Mouse (Mus musculus) stomach, embryonic 14.5 days (tissue): ENCODE data around the gene Acadvl. TPM values are rescaled to one million over a fixed set of nuclear protein-coding genes. Genes with fewer than 3 reads are reported as not detected.

ENCODE experiments used
- ATAC-seq: fragments of 200-750 bp; cut with Nextera tagmentation; 2 replicates; pipeline ENCODE4 v1.8.0; 2017; ENCODE audit warnings: low read depth, moderate TSS enrichment; ENCODE audit not compliant: insufficient number of reproducible peaks, insufficient read depth, low FRiP score
- H3K27ac ChIP-seq: fragments of 300-500 bp; sonication (generic); 2 replicates; pipeline ENCODE4 v1.5.1; 2014; ENCODE audit warnings: mild to moderate bottlenecking, low read length, moderate library complexity, mixed read lengths
- H3K27me3 ChIP-seq: fragments of 300-500 bp; sonication (generic); 2 replicates; pipeline ENCODE4 v1.6.1; 2014; ENCODE audit warnings: low read length, control low read depth, mixed read lengths; ENCODE audit not compliant: control insufficient read depth, insufficient read depth
- H3K36me3 ChIP-seq: fragments of 300-500 bp; sonication (generic); 2 replicates; pipeline ENCODE4 v1.6.1; 2014; ENCODE audit warnings: mild to moderate bottlenecking, control low read depth, low read length, moderate library complexity, mixed read lengths; ENCODE audit not compliant: control insufficient read depth, insufficient read depth
- H3K4me1 ChIP-seq: fragments of 300-500 bp; sonication (generic); 2 replicates; pipeline ENCODE4 v1.6.1; 2014; ENCODE audit warnings: low read length, control low read depth, mixed read lengths; ENCODE audit not compliant: control insufficient read depth, insufficient read depth
- H3K4me2 ChIP-seq: fragments of 300-500 bp; sonication (generic); replicated peaks from 2 replicates; pipeline ENCODE4 v1.6.1; 2014; ENCODE audit warnings: low read depth, low read length, control low read depth
- H3K4me3 ChIP-seq: fragments of 300-500 bp; sonication (generic); 2 replicates; pipeline ENCODE4 v1.5.1; 2014; ENCODE audit warnings: low read depth, low read length, control low read depth
- H3K9ac ChIP-seq: fragments of 300-500 bp; sonication (generic); replicated peaks from 2 replicates; pipeline ENCODE4 v1.6.1; 2014; ENCODE audit warnings: low read depth, mild to moderate bottlenecking, control low read depth, low read length, moderate library complexity, mixed read lengths
- H3K9me3 ChIP-seq: fragments of 300-500 bp; sonication (generic); 2 replicates; pipeline ENCODE4 v1.6.1; 2016; ENCODE audit warnings: low read depth, low read length, control low read depth; ENCODE audit not compliant: control insufficient read depth
- WGBS: fragments of 180-500 bp; shearing (Covaris S2); extraction: QIAGEN DNeasy Blood & Tissue Kit; methylation state at CpG from one replicate; pipeline ENCODE4 v1.1.7; 2014; 5-methylcytosine and 5-hydroxymethylcytosine counted together
- polyA plus RNA-seq: library from polyadenylated mRNA; unstranded; fragments of >200 nt; fragmentation: Nextera tagmentation; extraction: Ambion mirVana; gene quantifications from 2 replicates; pipeline ENCODE4 v1.2.1, GENCODE M21; 2014

The Acadvl gene
- polyA plus RNA-seq, 1 experiment from 2014 or later = 61.3 TPM

- Histone ChIP-seq H3K27me3 (no peaks in the 10 kb centered on the region), H3K27ac (no peak overlapping the region), H3K9ac (no peak overlapping the region), H3K4me2 (no peak overlapping the region), H3K36me3 (peaks cover 27% of the 10 kb centered on the region), H3K4me1 (no peaks in the 10 kb centered on the region), H3K4me3 (no peak overlapping the region), H3K9me3 (no peaks in the 10 kb centered on the region)
- WGBS = 83% methylated on average over 4 of the region's 4 CpGs
- no peak for ATAC-seq
These were observed 38.9 kb downstream of the Acadvl start for GRCm38 (mm10) chr11:69976271-69976670.

- Histone ChIP-seq H3K4me1 (no peaks in the 10 kb centered on the region), H3K36me3 (peaks cover 27% of the 10 kb centered on the region), H3K9ac (no peak overlapping the region), H3K4me2 (no peak overlapping the region), H3K9me3 (no peaks in the 10 kb centered on the region), H3K27me3 (no peaks in the 10 kb centered on the region), H3K4me3 (no peak overlapping the region), H3K27ac (no peak overlapping the region)
- ATAC-seq = no peak
- WGBS = 93% methylated on average over 2 of the region's 2 CpGs
These were observed 40.3 kb downstream of the Acadvl start for GRCm38 (mm10) chr11:69974907-69975306.

- Histone ChIP-seq H3K9ac (no peak overlapping the region), H3K27ac (no peak overlapping the region), H3K9me3 (no peaks in the 10 kb centered on the region), H3K4me1 (0 out of 2 replicates have a peak, but pooled peaks cover 9% of the 10 kb centered on the region), H3K4me3 (no peak overlapping the region), H3K27me3 (peaks cover 7% of the 10 kb centered on the region; the same call in 1 of the 2 replicates), H3K36me3 (peaks cover 29% of the 10 kb centered on the region), H3K4me2 (no peak overlapping the region)
- WGBS = 73% methylated on average over 3 of the region's 3 CpGs
- no peak for ATAC-seq
These were observed 44.4 kb downstream of the Acadvl start for GRCm38 (mm10) chr11:69970775-69971174.

GRCm38 (mm10) chr11:69970222-69970621 lies 45.0 kb downstream of the Acadvl start:
- peak overlapping the region; percentile 18; the same call in 1 of the 2 replicates for H3K27ac ChIP-seq
- H3K4me2 ChIP-seq = no peak overlapping the region
- H3K9ac ChIP-seq = no peak overlapping the region
- peaks cover 10% of the 10 kb centered on the region for H3K27me3 ChIP-seq
- WGBS = 77% methylated on average over 6 of the region's 6 CpGs
- no peaks in the 10 kb centered on the region for H3K9me3 ChIP-seq
- H3K4me3 ChIP-seq = no peak overlapping the region
- 0 out of 2 replicates have a peak, but pooled peaks cover 9% of the 10 kb centered on the region for H3K4me1 ChIP-seq
- peaks cover 26% of the 10 kb centered on the region for H3K36me3 ChIP-seq
- no peak for ATAC-seq

- Histone ChIP-seq H3K4me1 (0 out of 2 replicates have a peak, but pooled peaks cover 9% of the 10 kb centered on the region), H3K36me3 (peaks cover 16% of the 10 kb centered on the region), H3K9me3 (no peaks in the 10 kb centered on the region), H3K9ac (no peak overlapping the region), H3K27ac (no peak overlapping the region), H3K4me2 (no peak overlapping the region), H3K4me3 (no peak overlapping the region), H3K27me3 (peaks cover 23% of the 10 kb centered on the region)
- ATAC-seq = no peak
- 72% methylated on average over 4 of the region's 4 CpGs for WGBS
These were observed 46.4 kb downstream of the Acadvl start for GRCm38 (mm10) chr11:69968793-69969192.

GRCm38 (mm10) chr11:69966860-69967517 lies 48.2 kb downstream of the Acadvl start:
- Histone ChIP-seq H3K27me3 (peaks cover 27% of the 10 kb centered on the region), H3K27ac (peak overlapping the region; percentile 87; the same call in 1 of the 2 replicates), H3K4me3 (peak overlapping the region; percentile 46), H3K36me3 (peaks cover 16% of the 10 kb centered on the region), H3K4me1 (0 out of 2 replicates have a peak, but pooled peaks cover 9% of the 10 kb centered on the region), H3K9ac (peak overlapping the region; percentile 60), H3K9me3 (no peaks in the 10 kb centered on the region), H3K4me2 (peak overlapping the region; percentile 59)
- 37% methylated on average over 17 of the region's 17 CpGs for WGBS
- ATAC-seq = no peak

GRCm38 (mm10) chr11:69966006-69966859 lies 49.0 kb downstream of the Acadvl start:
- H3K9ac ChIP-seq = peak overlapping the region; percentile 60
- H3K4me3 ChIP-seq = peak overlapping the region; percentile 46
- no peaks in the 10 kb centered on the region for H3K9me3 ChIP-seq
- peaks cover 16% of the 10 kb centered on the region for H3K36me3 ChIP-seq
- H3K4me1 ChIP-seq = 0 out of 2 replicates have a peak, but pooled peaks cover 9% of the 10 kb centered on the region
- peak; percentile 77 for ATAC-seq
- WGBS = 3% methylated on average over 57 of the region's 59 CpGs
- peaks cover 27% of the 10 kb centered on the region for H3K27me3 ChIP-seq
- H3K27ac ChIP-seq = peak overlapping the region; percentile 87
- peak overlapping the region; percentile 59 for H3K4me2 ChIP-seq

GRCm38 (mm10) chr11:69965271-69966005 lies 49.8 kb downstream of the Acadvl start:
- Histone ChIP-seq H3K27me3 (peaks cover 27% of the 10 kb centered on the region), H3K9me3 (no peaks in the 10 kb centered on the region), H3K27ac (peak overlapping the region; percentile 87), H3K9ac (peak overlapping the region; percentile 60), H3K4me1 (0 out of 2 replicates have a peak, but pooled peaks cover 9% of the 10 kb centered on the region), H3K36me3 (peaks cover 16% of the 10 kb centered on the region), H3K4me3 (peak overlapping the region; percentile 46), H3K4me2 (peak overlapping the region; percentile 59)
- ATAC-seq = peak; percentile 71
- WGBS = 3% methylated on average over 49 of the region's 49 CpGs
